Mouse (Mus musculus): Measurements from ENCODE around the gene Ssu72. TPM values are rescaled to one million over a fixed set of nuclear protein-coding genes. Genes with fewer than 3 reads are reported as not detected.

Ssu72 gene
- polyA plus RNA-seq, 1 experiment from 2014 or later, result 178 TPM

- Histone ChIP-seq H3K4me1 (ENCODE audit: insufficient read depth, low read depth, low read length) (peaks cover 10% of the 10 kb centered on the region), H3K9me3 (ENCODE audit: low read length) (no peaks in the 10 kb centered on the region), H3K4me3 (ENCODE audit: low read depth, low read length) (peak overlapping the region; percentile 67), H3K9ac (replicated peaks; ENCODE audit: low read depth) (peak overlapping the region; percentile 60), H3K4me2 (replicated peaks; ENCODE audit: low read depth, low read length) (peak overlapping the region; percentile 94), H3K36me3 (ENCODE audit: insufficient read depth, low read length) (peaks cover 9% of the 10 kb centered on the region; the same call in 1 of the 2 replicates), H3K27ac (ENCODE audit: low read length) (no peak overlapping the region), H3K27me3 (replicated peaks; ENCODE audit: insufficient read depth, low read length) (no peaks in the 10 kb centered on the region)
- TF ChIP-seq EP300 (IDR thresholded peaks at IDR 0.05) (no peak), CTCF (IDR thresholded peaks at IDR 0.05) (peak; percentile 53)
- ATAC-seq, result no peak
- peak; percentile 52 for DNase-seq (ENCODE audit: low spot score)
- 1% methylated on average over 10 of the region's 10 CpGs for WGBS
These were observed 55.4 kb downstream of the Ssu72 start for GRCm38 (mm10) chr4:155759862-155760612.

DNA sequence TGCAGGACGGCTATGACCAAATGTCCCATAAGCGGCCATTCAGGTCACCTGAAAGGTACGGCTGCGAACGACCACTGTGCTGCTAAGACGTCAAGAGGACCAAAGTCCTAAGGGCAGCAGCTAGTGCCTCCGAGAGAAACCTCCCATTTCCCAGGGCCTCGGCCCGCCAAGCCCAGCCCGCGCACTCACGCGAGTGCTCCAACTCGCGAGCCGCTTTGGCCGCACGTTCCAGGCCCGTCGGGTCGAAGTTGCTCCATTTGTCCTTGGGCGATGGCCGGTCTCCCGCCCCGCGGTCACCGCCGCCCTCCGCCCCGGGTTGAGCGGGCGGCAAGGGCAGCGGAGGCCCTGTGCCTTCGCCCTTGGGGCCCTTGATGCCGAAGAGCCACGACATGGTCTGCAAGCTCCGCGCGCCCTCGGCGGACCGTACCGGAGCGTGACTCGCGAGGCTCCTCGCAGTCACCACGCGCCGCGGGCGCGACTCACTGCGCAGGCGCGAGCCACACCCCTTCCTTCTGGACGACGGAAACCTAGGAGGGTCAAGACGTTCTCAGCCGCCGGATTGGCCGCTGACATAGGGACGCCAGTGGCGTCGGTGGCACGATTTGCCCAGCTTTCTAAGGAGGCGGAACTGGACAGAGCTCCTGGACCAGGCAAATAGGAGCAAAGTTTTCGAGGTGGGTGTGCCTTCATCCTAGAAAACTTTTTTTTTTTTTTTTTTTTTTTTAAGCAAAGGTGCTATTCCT, 56.2 kb downstream of the Ssu72 start, which contains the start of gene Atad3a:
Atad3a (minus strand) TSS at position 481 of the 743 bp plus-strand sequence.
- Histone ChIP-seq H3K27ac (ENCODE audit: low read length) (peak within 1 kb of the TSS; percentile 27; the same call in 1 of the 2 replicates), H3K4me1 (ENCODE audit: insufficient read depth, low read depth, low read length) (peaks cover 10% of the 10 kb centered on the region), H3K4me2 (replicated peaks; ENCODE audit: low read depth, low read length) (peak within 1 kb of the TSS; percentile 94), H3K4me3 (ENCODE audit: low read depth, low read length) (peak within 1 kb of the TSS; percentile 67), H3K27me3 (replicated peaks; ENCODE audit: insufficient read depth, low read length) (no peaks in the 10 kb centered on the region), H3K9ac (replicated peaks; ENCODE audit: low read depth) (peak within 1 kb of the TSS; percentile 64), H3K9me3 (ENCODE audit: low read length) (no peaks in the 10 kb centered on the region), H3K36me3 (ENCODE audit: insufficient read depth, low read length) (peaks cover 5% of the 10 kb centered on the region; the same call in 1 of the 2 replicates)
- DNase-seq (ENCODE audit: low spot score) (peak; percentile 98), ATAC-seq (peak; percentile 99)
- TF ChIP-seq CTCF (IDR thresholded peaks at IDR 0.05), result no peak
- no peak for TF ChIP-seq EP300 (IDR thresholded peaks at IDR 0.05)
- WGBS, result under 1% methylated on average over 68 of the region's 68 CpGs

- TF ChIP-seq EP300 (IDR thresholded peaks at IDR 0.05), result no peak
- no peak for TF ChIP-seq CTCF (IDR thresholded peaks at IDR 0.05)
- peak overlapping the region; percentile 88 for H3K4me2 ChIP-seq (replicated peaks; ENCODE audit: low read depth, low read length)
- no peaks in the 10 kb centered on the region for H3K27me3 ChIP-seq (replicated peaks; ENCODE audit: insufficient read depth, low read length)
- DNase-seq (ENCODE audit: low spot score) (no peak), ATAC-seq (no peak)
- peaks cover 10% of the 10 kb centered on the region for H3K4me1 ChIP-seq (ENCODE audit: insufficient read depth, low read depth, low read length)
- peak overlapping the region; percentile 67 for H3K4me3 ChIP-seq (ENCODE audit: low read depth, low read length)
- peak overlapping the region; percentile 27; the same call in 1 of the 2 replicates for H3K27ac ChIP-seq (ENCODE audit: low read length)
- WGBS, result 2% methylated on average over 28 of the region's 28 CpGs
- no peaks in the 10 kb centered on the region for H3K36me3 ChIP-seq (ENCODE audit: insufficient read depth, low read length)
- no peaks in the 10 kb centered on the region for H3K9me3 ChIP-seq (ENCODE audit: low read length)
- peak overlapping the region; percentile 64 for H3K9ac ChIP-seq (replicated peaks; ENCODE audit: low read depth)
These were observed 56.9 kb downstream of the Ssu72 start for GRCm38 (mm10) chr4:155761356-155762099.

DNA sequence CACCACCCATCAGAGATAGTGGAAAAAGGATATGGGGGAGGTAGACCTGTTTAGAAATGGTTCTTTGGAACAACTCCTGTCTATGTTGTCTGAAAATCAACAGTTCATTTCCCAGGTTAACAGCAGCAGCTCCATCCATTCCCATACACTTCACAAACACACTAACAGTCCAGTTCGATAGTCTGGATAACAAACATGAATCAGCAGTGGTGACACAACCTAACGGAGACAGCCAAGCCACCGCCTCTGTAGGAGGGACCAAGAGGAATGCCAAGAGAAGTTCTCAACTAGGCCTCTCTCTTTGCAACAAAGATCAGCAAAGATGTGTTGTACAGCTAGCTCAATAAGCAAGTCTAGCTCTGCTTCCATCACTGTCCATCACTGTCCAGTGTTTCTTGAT, 57.8 kb downstream of the Ssu72 start:
- ATAC-seq (no peak), DNase-seq (ENCODE audit: low spot score) (no peak)
- TF ChIP-seq EP300 (IDR thresholded peaks at IDR 0.05) (no peak), CTCF (IDR thresholded peaks at IDR 0.05) (no peak)
- H3K27me3 ChIP-seq (replicated peaks; ENCODE audit: insufficient read depth, low read length), result no peaks in the 10 kb centered on the region
- no peak overlapping the region for H3K4me2 ChIP-seq (replicated peaks; ENCODE audit: low read depth, low read length)
- WGBS, result 73% methylated on average over 3 of the region's 3 CpGs
- H3K4me1 ChIP-seq (ENCODE audit: insufficient read depth, low read depth, low read length), result peaks cover 10% of the 10 kb centered on the region
- no peaks in the 10 kb centered on the region for H3K36me3 ChIP-seq (ENCODE audit: insufficient read depth, low read length)
- no peak overlapping the region for H3K4me3 ChIP-seq (ENCODE audit: low read depth, low read length)
- H3K27ac ChIP-seq (ENCODE audit: low read length), result no peak overlapping the region
- no peaks in the 10 kb centered on the region for H3K9me3 ChIP-seq (ENCODE audit: low read length)
- no peak overlapping the region for H3K9ac ChIP-seq (replicated peaks; ENCODE audit: low read depth)

DNA sequence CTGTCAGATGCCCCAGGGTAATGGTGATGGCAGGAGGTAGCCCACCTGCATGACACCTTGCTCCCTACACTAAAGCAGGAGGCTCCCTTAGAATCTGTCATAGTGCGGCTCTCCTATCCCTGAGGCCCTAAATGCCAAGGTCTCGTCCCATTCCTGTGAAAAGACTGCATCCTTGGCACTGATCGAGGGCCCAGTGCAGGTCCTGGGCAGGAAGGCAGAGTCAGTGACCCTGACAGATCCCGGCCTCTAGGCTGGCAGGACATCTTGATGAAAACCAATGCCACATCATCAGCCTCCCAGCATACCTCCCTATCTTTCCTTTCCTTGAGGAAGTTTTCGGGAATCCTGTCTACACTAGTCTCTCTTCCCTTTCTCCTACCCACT, 64.9 kb downstream of the Ssu72 start:
- Histone ChIP-seq H3K27me3 (replicated peaks; ENCODE audit: insufficient read depth, low read length) (0 out of 2 replicates have a peak, but pooled peaks cover 4% of the 10 kb centered on the region), H3K4me3 (ENCODE audit: low read depth, low read length) (peak overlapping the region; percentile 53), H3K4me1 (ENCODE audit: insufficient read depth, low read depth, low read length) (peaks cover 7% of the 10 kb centered on the region; the same call in 1 of the 2 replicates), H3K27ac (ENCODE audit: low read length) (peak overlapping the region; percentile 63; the same call in 1 of the 2 replicates), H3K9me3 (ENCODE audit: low read length) (no peaks in the 10 kb centered on the region), H3K9ac (replicated peaks; ENCODE audit: low read depth) (peak overlapping the region; percentile 51; the same call in 1 of the 2 replicates), H3K36me3 (ENCODE audit: insufficient read depth, low read length) (no peaks in the 10 kb centered on the region), H3K4me2 (replicated peaks; ENCODE audit: low read depth, low read length) (peak overlapping the region; percentile 85)
- no peak for TF ChIP-seq EP300 (IDR thresholded peaks at IDR 0.05)
- TF ChIP-seq CTCF (IDR thresholded peaks at IDR 0.05), result no peak
- ATAC-seq (no peak), DNase-seq (ENCODE audit: low spot score) (no peak)
- WGBS, result 66% methylated on average over 5 of the region's 5 CpGs
